Mouse (Mus musculus): ENCODE results near the gene Crebbp. TPM values are rescaled to one million over a fixed set of nuclear protein-coding genes. Genes with fewer than 3 reads are reported as not detected.
"Not testable (repeated sequence)": the region's sequence is repeated elsewhere in the genome, so short reads cannot be mapped to it uniquely, and the experiment has no call there.

Gene Crebbp
- polyA plus RNA-seq (2016; fragmentation: Nextera tagmentation; extraction: Ambion mirVana), result 38.4 and 39.5 TPM in 2 replicates

DNA sequence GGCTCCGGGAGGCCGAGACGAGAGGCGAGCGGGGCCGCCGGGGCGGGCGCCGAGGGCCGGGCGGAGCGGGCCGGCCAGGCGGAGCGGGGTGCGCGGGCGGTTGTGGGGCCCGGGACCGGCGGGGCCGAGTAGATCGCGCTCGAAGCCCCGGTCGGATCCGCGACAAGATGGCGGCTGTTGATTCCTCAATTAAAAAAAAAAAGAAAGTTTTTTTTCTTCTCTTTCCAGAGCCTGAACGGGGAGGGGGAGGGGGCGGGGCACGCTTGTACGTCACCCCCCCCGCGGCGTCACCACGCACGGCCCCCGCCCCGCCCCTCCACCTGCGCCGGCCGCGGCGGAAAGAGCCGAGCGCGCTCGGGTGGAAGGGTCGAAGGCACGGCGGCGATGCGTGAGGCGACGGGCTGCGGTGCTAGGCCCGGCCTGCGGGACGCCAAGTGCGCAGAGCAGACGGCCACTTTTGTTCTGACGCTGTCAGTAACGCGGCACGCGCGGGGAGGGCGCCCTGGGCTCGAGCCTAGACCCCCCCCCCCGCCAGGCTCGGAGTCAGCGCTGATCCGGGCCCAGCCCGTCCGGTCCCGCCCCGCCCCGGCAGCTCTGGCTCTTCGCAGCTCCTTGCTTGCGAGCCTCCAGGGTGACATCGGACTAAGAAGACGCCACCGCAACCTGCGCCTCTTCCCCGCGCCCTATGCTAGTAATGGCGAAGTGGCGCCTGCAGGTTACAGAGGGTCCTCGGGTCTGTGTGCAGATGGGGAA, at the start of gene Crebbp:
Gene Crebbp (minus strand): TSS at position 199 of the 753 bp plus-strand sequence.
- Histone ChIP-seq H3K27me3 (replicated peaks) (peaks cover 10% of the 10 kb centered on the region; the same call in 1 of the 2 replicates), H3K4me3 (peak within 1 kb of the TSS; percentile 92), H3K36me3 (no peaks in the 10 kb centered on the region), H3K9me3 (no peaks in the 10 kb centered on the region), H3K9ac (peak within 1 kb of the TSS; percentile 90), H3K4me1 (peaks cover 13% of the 10 kb centered on the region), H3K27ac (peak within 1 kb of the TSS; percentile 94), H3K4me2 (replicated peaks) (peak within 1 kb of the TSS; percentile 81)
- WGBS, result under 1% methylated on average over 91 of the region's 92 CpGs
- ATAC-seq (ENCODE audit: low FRiP score, low read depth), result peak; percentile 91

DNA sequence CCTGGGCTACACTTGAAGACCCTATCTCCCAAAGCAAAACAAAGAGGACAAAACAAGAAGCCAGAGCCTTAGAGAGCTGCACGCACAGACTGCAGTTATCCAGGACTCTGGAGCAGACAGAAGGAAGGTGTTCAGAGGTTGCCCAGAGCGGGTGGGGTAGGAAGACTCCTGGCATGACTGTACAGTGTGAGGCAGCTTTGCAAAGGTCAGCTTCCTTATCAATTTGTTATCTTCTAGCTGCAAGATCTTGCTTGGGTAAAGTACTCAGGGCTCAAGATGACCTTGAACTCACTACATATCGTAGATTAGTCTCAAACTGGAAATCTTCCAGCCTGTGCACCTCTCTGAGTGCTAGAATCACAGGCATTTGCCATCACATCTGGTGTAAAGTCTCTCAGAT, 49.7 kb upstream of the Crebbp start:
- H3K27me3 ChIP-seq (replicated peaks), result no peaks in the 10 kb centered on the region
- no peak for ATAC-seq (ENCODE audit: low FRiP score, low read depth)
- H3K27ac ChIP-seq, result no peak overlapping the region
- WGBS, result 84% methylated on average over 3 of the region's 3 CpGs
- H3K4me1 ChIP-seq, result 0 out of 2 replicates have a peak, but pooled peaks cover 5% of the 10 kb centered on the region
- H3K4me3 ChIP-seq, result no peak overlapping the region
- no peaks in the 10 kb centered on the region for H3K36me3 ChIP-seq
- H3K9ac ChIP-seq, result no peak overlapping the region
- H3K4me2 ChIP-seq (replicated peaks), result no peak overlapping the region
- H3K9me3 ChIP-seq, result no peaks in the 10 kb centered on the region

DNA sequence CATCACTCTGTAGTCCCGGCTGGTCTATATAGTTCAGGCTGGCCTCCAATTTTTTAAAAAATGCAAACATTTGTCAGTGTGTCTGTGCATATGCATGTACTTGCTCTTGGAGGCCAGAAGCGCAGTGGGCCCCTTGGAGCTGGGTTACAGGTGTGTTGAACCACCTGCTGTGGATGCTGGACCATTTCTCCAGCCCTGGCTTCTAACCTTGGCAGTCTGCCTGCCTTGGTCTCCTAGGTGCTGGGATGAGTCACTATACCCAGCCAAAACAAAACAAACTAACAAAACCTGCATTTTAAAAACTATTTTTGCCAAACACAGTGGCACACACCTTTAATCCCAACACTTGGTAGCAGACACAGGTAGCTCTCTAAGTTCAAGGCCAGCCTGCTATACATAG, 43.7 kb upstream of the Crebbp start:
- Histone ChIP-seq H3K9me3 (no peaks in the 10 kb centered on the region), H3K27ac (no peak overlapping the region), H3K9ac (no peak overlapping the region), H3K4me1 (no peaks in the 10 kb centered on the region), H3K27me3 (replicated peaks) (no peaks in the 10 kb centered on the region), H3K4me3 (no peak overlapping the region), H3K4me2 (replicated peaks) (no peak overlapping the region), H3K36me3 (no peaks in the 10 kb centered on the region)
- ATAC-seq (ENCODE audit: low FRiP score, low read depth), result no peak
- 94% methylated on average over 2 of the region's 2 CpGs for WGBS

DNA sequence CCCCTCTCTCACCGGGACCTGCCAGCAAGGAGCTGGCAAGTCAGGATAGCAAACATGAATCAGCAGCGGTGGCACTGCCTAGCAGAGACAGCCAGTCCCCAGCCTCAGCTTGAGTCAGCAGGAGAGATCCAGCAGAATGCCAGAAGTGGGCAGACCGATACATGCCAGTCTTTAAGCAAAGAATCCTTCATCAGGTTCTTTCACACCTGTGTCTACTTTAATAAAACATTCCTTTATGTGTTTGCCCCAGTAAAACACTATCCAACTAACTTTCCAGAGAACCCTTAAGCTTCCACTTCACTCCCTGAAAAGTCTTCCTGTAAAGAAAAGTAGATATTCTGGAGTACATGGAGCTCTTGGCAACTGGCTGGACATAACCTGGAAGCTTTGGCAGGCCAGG, 35.0 kb upstream of the Crebbp start:
- no peaks in the 10 kb centered on the region for H3K36me3 ChIP-seq
- H3K9me3 ChIP-seq, result peaks cover 10% of the 10 kb centered on the region; the same call in 1 of the 2 replicates
- 91% methylated on average over 3 of the region's 3 CpGs for WGBS
- H3K9ac ChIP-seq, result no peak overlapping the region
- no peak overlapping the region for H3K4me2 ChIP-seq (replicated peaks)
- no peak for ATAC-seq (ENCODE audit: low FRiP score, low read depth)
- H3K27ac ChIP-seq, result no peak overlapping the region
- no peaks in the 10 kb centered on the region for H3K4me1 ChIP-seq
- no peaks in the 10 kb centered on the region for H3K27me3 ChIP-seq (replicated peaks)
- no peak overlapping the region for H3K4me3 ChIP-seq

DNA sequence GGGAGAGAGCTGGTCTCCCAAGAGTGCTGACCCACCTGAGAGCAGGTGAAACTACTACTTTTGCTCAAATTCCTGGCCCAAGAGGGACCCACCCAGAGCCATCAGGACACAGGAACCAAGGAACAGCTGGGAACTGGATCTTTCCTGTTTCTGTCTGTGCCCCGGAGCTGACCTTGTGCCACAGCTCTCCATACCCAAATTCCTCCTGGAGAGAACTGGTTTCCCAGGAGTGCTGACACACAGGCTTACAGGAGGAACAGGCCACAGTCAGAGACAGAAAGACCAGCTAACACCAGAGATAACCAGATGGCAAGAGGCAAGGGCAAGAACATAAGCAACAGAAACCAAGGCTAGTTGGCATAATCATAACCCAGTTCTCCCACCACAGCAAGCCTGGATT, 31.4 kb upstream of the Crebbp start:
- not testable (repeated sequence) for H3K4me3 ChIP-seq; H3K27me3 ChIP-seq (replicated peaks); H3K4me2 ChIP-seq (replicated peaks); H3K9me3 ChIP-seq; ATAC-seq (ENCODE audit: low FRiP score, low read depth); H3K4me1 ChIP-seq; H3K36me3 ChIP-seq; H3K27ac ChIP-seq; H3K9ac ChIP-seq
- 90% methylated on average over 1 of the region's 1 CpGs for WGBS

DNA sequence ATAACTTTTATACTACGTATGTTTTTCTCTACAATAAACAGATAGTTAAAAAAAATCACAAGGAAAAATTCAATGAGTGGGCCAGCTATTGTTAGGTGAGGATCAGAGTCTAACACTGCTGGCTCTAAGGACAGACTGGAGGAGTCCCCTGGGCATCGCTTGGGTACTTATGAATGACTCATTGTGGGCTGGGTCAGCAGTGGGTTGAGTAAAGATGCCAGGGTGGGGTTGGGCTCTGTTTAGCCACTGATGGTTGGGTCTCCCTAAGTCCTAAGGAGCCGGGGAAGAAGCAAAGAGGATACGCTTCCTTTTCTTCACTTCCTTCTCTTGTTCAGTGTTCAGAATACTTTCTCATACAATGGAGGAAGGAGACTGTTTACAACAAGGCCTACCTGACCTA, 22.3 kb upstream of the Crebbp start:
- no peaks in the 10 kb centered on the region for H3K4me1 ChIP-seq
- H3K4me2 ChIP-seq (replicated peaks), result no peak overlapping the region
- no peak for ATAC-seq (ENCODE audit: low FRiP score, low read depth)
- H3K27me3 ChIP-seq (replicated peaks), result no peaks in the 10 kb centered on the region
- no peak overlapping the region for H3K4me3 ChIP-seq
- no peaks in the 10 kb centered on the region for H3K36me3 ChIP-seq
- H3K27ac ChIP-seq, result no peak overlapping the region
- no peaks in the 10 kb centered on the region for H3K9me3 ChIP-seq
- 84% methylated on average over 4 of the region's 4 CpGs for WGBS
- no peak overlapping the region for H3K9ac ChIP-seq

DNA sequence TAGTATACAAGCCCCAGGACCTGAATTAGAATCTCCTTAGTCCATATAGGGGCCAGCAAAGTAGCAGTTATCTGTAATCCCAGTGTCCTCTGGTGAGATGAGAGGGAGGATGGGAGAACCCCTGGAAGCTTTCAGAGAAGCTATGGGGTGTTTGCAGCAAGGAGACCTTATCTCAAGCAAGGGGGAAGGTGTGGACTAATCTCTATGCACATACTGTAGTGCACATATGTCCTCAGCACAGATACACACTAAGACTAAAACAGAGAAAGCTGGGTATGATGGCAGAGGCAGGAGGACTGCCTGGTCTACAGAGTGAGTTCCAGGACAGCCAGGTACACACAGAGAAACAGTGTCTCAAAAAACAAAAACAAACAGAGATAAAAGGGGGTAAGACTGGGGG, 21.8 kb upstream of the Crebbp start:
- Histone ChIP-seq H3K27me3 (replicated peaks) (no peaks in the 10 kb centered on the region), H3K36me3 (no peaks in the 10 kb centered on the region), H3K9ac (no peak overlapping the region), H3K4me3 (no peak overlapping the region), H3K4me2 (replicated peaks) (no peak overlapping the region), H3K9me3 (no peaks in the 10 kb centered on the region), H3K27ac (no peak overlapping the region), H3K4me1 (no peaks in the 10 kb centered on the region)
- no peak for ATAC-seq (ENCODE audit: low FRiP score, low read depth)

DNA sequence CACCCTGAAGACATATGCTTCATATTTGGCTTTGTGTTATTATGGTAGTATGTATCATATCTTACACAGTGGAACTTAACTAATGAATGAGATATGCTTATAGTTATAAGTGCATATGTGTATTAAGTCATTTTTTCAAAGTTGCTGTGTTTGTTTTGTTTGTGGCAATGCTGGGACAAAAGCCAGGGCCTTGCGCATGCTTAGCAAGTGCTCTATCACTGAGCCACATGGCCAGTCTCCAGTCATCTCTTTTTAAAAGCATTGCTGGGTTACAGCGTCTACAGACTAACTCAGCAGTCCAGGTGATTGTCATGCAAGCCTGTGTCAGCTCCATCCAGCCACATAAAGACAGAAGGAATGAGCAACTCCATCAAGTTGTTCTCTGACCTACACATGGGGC, 12.0 kb upstream of the Crebbp start:
- Histone ChIP-seq H3K27ac (no peak overlapping the region), H3K36me3 (no peaks in the 10 kb centered on the region), H3K9me3 (no peaks in the 10 kb centered on the region), H3K9ac (no peak overlapping the region), H3K4me2 (replicated peaks) (no peak overlapping the region), H3K4me1 (no peaks in the 10 kb centered on the region), H3K27me3 (replicated peaks) (no peaks in the 10 kb centered on the region), H3K4me3 (no peak overlapping the region)
- WGBS, result 94% methylated on average over 2 of the region's 2 CpGs
- ATAC-seq (ENCODE audit: low FRiP score, low read depth), result no peak

DNA sequence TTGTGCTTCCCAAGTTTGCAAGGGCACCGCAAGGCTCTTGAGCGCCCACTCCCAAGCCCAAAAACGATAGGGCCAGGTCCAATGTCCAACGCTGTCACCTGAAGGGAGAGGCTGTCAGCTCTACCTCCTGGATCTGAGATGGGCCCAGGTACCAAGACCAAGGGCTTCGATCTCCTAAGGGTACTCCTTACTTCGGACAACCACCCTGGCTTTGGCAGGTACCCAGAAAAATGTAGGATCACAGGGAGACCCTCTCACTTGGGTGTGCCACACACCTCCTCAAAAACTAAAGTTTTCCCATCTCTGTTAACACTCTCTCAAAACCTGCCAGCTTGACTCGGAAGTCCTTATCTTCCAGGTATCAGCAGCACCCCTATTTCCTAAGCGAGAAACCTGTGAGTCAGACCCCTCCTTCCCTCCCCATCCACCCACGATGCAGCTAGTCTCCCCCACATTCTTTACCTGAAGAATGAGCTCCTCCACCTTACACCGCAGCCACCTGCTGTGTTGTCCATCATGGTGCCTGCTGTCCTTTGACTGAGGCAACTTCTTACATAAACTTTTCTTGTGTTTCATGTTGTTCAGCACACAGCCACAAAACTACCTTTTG, 939 bp upstream of the Crebbp start:
- no peak overlapping the region for H3K27ac ChIP-seq
- peak; percentile 33 for ATAC-seq (ENCODE audit: low FRiP score, low read depth)

DNA sequence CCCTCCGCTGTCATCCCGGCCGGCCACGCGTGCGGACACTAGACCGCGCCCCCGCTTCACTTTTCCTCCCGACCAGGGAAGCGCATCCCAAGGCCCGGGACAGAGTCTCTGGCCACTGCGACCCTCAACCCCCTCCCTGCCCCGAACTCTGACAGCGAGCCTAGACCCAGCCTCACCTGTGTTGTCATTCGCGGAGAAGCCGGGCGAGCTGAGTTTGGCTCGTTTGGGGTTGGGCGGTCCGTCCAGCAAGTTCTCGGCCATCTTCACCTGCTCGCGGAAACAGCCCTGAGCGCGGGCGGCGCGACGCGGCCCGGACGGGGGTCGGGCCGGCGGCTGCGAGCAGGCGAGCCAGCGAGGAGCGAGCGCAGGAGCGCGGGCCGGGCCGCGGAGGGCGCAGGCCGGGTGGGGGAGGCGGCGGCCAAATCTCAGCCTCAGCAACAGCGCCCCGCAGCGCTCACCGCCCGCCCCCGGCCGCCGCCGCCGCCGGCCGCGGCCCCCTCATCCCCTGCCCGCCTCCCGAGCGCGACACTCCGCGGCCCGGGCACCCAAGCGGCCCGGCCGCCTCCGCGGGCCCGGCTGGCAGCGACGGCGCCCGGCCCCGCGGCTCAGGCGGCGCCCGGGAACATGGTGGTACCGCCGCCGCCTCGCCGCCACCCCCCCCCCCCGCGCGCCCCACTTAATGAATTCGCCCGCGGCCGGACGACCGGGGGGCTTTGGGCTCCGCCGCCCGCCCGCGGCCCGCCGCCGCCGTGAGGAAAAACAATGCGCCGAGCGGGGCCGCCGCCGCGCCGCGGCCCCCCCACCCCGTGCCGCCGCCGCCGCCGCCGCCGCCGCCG, 616 bp downstream of the Crebbp start:
- Histone ChIP-seq H3K36me3 (no peaks in the 10 kb centered on the region), H3K9me3 (no peaks in the 10 kb centered on the region), H3K27ac (peak overlapping the region; percentile 94), H3K4me3 (peak overlapping the region; percentile 92), H3K9ac (peak overlapping the region; percentile 90), H3K27me3 (replicated peaks) (peaks cover 10% of the 10 kb centered on the region; the same call in 1 of the 2 replicates), H3K4me2 (replicated peaks) (peak overlapping the region; percentile 67), H3K4me1 (peaks cover 13% of the 10 kb centered on the region)
- under 1% methylated on average over 71 of the region's 128 CpGs for WGBS
- peak; percentile 61 for ATAC-seq (ENCODE audit: low FRiP score, low read depth)

More for the DNA sequence above, 939 bp upstream of the Crebbp start:
- Histone ChIP-seq H3K9me3 (no peaks in the 10 kb centered on the region), H3K4me3 (peak overlapping the region; percentile 92), H3K36me3 (no peaks in the 10 kb centered on the region), H3K27me3 (replicated peaks) (peaks cover 10% of the 10 kb centered on the region; the same call in 1 of the 2 replicates), H3K4me1 (peaks cover 13% of the 10 kb centered on the region), H3K4me2 (replicated peaks) (peak overlapping the region; percentile 81), H3K9ac (peak overlapping the region; percentile 83)
- WGBS, result 38% methylated on average over 10 of the region's 10 CpGs

DNA sequence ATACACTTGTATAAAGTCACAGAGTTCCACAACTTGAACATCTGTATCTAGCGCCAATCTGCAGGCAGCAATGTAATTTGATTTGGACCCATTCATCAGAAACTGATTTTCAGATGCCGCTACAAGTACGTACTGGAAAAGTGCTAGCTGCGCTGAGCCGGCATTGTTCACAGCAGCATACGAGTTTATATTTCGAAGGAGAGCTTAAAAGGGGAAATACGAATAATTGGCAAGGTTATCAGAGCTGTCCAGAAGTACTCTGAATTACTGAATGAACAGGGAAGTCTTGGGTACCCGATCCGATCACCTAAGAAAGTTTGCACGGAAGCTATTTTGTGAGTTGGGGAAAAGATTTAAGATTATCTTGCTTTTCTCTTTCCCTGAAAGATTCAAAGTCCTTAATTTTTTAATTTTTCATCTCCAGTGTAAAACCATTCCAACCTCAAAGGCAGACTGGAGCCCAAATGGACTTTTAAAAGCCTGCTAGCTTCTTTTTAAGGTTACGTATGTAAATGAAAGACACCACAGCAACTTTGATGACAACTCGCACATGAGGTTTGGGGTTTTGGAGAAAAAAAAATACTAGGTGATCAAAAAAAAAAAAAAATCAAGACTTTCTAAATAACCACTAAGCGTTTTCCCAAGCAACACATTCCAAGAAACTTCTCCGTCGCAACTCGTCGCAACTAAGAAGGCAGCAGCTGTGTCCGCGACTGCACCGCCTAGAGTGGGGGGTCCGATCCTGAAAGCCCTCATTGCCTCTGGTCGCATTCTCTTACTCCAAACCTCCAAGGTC, 1.4 kb downstream of the Crebbp start:
- peak overlapping the region; percentile 92 for H3K4me3 ChIP-seq
- no peak overlapping the region for H3K27ac ChIP-seq
- no peaks in the 10 kb centered on the region for H3K36me3 ChIP-seq
- no peaks in the 10 kb centered on the region for H3K9me3 ChIP-seq
- H3K4me2 ChIP-seq (replicated peaks), result peak overlapping the region; percentile 67
- peak overlapping the region; percentile 90 for H3K9ac ChIP-seq
- WGBS, result 11% methylated on average over 23 of the region's 23 CpGs
- peaks cover 13% of the 10 kb centered on the region for H3K4me1 ChIP-seq
- H3K27me3 ChIP-seq (replicated peaks), result 0 out of 2 replicates have a peak, but pooled peaks cover 10% of the 10 kb centered on the region
- no peak for ATAC-seq (ENCODE audit: low FRiP score, low read depth)
